Mouse (Mus musculus) liver, adult (tissue): ENCODE data around the gene Noxo1.

Source experiments
- GATA4 ChIP-seq: IDR thresholded peaks from 2 replicates; pipeline ENCODE4 v1.6.1; 2014; ENCODE audit warnings: mild to moderate bottlenecking, low read length; ENCODE audit not compliant: insufficient replicate concordance

The Noxo1 gene

DNA sequence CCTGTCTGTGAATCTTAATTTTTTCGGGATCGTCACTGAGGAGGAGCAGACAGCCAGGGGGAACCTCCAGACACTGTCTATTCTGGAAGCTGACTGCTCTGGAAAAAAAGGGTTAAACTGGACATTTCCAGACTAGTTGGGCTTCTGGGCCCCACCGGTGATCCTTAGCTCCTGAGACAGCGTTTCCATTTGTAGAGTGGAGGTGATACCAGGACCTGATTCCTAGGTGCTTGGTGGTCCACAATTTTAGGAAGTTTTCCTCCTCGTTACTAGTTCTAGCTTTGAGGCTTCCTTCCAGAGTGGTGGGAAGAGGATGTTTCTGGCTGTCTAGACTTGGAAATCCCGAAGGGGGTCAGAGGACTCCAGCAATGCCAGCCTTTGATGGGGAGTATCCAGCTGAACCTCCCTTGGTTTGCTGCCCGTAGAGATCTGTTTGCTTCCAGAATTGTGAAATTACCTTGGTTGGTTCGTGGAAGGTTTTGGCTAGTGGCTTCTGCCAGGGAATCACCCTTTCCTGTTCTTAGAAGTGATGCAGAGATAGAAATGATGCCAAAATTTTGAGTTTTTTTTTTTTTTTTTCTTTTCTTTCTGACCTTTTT is 25.7 kb upstream of the Noxo1 start:
- TF ChIP-seq GATA4: no peak

GRCm38 (mm10) chr17:24671346-24671745 is 24.7 kb upstream of the Noxo1 start:
- TF ChIP-seq GATA4: no peak

DNA sequence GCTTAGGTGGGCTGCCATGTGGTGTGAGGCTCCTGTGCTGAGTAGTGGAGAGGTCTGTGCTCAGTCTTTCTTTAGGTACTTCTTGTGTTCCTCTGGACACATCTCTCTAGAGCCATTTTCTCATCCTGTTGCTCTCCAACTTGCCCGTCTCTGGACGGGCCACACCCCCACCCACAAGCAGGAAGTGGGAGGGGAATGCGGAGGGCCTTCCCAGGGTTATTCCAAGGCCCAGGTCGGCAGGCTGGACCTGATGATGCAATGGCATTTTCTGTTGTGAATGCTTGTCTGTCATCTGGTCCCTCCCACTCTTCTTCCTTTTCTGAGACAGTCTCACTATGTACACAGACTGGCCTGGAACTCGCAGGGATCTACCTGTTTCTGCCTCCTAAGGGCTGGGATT is 23.9 kb upstream of the Noxo1 start:
- no peak for TF ChIP-seq GATA4

- no peak for TF ChIP-seq GATA4
Measured at GRCm38 (mm10) chr17:24674277-24674676, 21.8 kb upstream of the Noxo1 start.

DNA sequence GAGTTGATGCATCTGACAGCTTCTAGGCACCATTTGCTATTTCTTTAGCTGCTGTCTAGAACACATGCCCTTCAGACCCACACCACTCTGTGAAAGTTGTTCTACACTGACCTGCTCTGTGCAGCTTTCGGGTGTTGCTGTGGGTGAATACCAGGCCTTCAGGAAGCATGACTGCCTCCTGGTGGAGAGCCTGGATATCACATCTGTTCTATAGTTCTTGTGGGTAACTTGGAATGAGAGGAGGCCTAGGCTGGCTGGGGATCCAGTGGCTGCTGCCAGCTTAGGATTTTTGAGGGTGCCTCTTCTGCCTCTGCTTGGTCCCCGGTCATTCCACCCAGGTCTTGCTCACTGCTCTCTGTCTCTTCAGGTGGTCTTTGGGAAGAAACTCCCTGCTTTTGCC is 19.8 kb upstream of the Noxo1 start:
- no peak for TF ChIP-seq GATA4

DNA sequence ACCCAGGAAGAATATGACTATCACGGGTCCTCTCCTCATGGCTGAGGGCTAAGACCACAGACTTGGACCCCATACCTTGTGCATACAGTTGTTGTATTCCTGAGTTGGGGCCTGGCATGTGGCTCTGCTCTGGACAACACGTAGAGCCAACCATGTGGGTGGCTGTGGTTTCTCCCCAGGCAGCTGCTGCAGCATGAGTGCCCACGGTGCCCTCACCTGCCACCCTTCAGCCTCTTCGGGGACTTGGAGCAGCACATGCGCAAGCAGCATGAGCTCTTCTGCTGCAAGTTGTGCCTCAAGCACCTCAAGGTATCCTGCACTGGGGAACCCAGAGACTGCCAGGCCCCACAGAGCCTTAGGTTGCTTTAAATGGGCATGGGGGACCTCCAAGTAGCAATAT is 19.2 kb upstream of the Noxo1 start:
- no peak for TF ChIP-seq GATA4

GRCm38 (mm10) chr17:24677500-24678080 is 18.4 kb upstream of the Noxo1 start:
- TF ChIP-seq GATA4: no peak

- TF ChIP-seq GATA4: no peak
Measured at GRCm38 (mm10) chr17:24686514-24686913, 9.5 kb upstream of the Noxo1 start.

- TF ChIP-seq GATA4: no peak
Measured at GRCm38 (mm10) chr17:24687146-24687595, 8.9 kb upstream of the Noxo1 start.

DNA sequence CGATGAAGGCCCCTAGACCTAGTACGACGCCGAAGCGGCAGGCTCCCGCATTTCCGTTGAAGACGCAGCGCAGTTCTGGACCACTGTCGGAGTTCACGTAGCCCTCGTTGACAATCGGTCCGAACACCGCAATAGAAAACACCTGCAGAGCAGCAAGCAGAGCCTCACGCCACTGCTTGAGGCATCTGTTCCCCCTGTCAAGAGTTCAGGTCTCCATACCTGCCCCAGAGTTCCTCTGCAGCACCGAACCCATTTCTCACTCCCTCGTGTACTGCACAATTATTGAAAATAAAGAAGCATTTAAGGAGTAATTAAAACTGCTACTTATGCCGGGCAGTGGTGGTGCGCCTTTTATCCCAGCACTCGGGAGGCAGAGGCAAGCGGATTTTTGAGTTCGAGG is 8.4 kb upstream of the Noxo1 start:
- TF ChIP-seq GATA4: no peak

DNA sequence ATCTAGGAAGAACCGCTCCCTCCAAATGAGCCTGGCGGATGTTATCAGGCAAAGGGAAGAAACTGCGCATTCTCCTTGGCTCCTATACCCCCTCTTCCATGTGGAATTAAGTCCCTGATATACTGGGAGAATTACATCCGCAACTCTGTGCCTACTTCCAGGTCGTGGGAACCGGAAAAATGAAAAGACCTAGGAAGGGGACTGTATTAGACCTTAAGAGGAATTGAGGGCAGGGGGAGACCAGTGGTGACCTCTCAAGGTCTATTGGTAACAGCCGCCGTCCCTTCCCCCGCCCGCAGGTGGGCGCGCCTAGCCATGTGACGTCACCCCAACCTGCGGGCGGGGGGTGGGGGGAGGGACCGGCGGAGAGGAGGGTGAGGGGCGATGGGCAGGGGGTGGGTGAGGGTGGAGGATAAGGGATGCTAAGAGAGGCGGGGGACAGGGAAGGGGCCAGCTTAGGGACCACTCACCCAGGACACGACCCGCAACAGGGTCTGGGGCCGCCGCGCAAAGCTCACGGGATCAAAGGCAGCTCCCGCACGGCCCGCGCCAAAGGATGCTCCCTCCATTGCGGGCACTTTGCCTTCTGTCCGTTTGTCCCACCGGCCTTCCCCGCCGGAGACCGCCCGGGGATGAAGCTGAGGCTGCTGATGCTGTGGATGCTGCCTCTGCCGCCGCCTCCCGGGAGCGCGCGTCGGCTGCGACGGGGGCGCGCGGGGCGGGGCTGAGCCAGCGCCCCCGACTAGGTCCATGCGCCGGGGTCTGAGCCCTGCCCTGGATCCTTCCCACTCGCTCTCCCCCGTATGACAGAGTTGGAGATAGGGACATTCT is 6.6 kb upstream of the Noxo1 start, which contains the start of gene Syngr3:
Gene Syngr3 (minus strand): TSS at position 705 of the 831 bp plus-strand sequence.
- TF ChIP-seq GATA4: no peak

DNA sequence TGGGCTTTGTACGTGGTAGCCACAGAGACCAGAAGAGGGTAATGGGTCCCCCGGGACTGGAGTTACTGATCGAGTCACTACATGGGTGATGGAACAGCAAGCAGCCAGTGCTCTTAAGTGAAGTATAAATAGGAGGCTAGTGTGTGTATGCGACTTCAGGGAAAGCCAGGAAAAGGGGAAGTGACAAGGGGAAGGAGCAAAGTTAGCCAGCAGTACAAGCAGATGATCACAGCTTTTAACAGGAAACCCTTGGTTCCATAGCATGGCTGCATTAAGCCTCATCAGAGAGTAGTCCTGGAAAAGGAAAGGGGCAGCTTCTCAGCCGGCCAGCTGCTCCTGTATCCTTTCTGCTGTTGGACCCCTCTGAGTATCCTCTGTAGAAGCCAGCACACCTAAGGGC is 3.6 kb upstream of the Noxo1 start:
- no peak for TF ChIP-seq GATA4

- no peak for TF ChIP-seq GATA4
Measured at GRCm38 (mm10) chr17:24695326-24696010, 566 bp upstream of the Noxo1 start.

GRCm38 (mm10) chr17:24697985-24698384 is 2.0 kb downstream of the Noxo1 start:
- no peak for TF ChIP-seq GATA4

DNA sequence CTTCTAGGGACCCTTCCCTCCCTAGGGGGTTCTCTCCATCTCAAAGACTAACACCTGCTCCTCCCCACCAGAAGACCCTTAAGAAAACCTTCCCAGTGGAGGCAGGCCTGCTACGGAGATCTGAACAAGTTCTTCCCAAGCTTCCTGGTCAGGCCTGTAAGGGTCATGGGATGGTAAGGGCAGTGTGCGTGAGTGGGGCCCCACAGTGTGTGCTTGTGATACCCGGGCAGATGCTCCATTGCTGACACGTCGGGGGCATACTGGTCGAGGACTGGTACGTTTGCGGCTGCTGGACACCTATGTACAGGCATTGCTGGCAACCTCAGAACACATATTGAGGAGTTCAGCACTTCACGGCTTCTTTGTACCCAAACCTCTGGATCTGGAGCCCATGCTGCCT is 2.7 kb downstream of the Noxo1 start:
- no peak for TF ChIP-seq GATA4

DNA sequence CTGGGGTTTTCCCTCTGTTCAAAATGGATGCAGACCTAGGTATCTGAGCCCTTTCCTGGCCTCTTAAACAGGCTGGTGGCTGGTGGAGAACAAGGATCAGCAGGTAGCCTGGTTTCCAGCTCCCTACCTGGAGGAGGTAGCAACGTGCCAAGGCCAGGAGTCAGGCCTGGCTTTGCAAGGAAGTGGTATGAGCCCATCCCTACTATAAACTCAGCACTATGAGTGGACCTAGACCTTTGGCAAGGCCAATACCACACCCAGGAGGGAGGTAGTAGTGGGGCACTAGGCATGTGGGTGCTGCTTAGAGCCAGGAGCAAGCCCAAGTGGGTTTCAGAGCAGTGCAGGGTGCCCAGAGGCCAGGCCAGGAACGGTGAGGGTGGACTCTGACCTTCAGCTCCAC is 3.4 kb downstream of the Noxo1 start:
- TF ChIP-seq GATA4: no peak

- no peak for TF ChIP-seq GATA4
Measured at GRCm38 (mm10) chr17:24701251-24701650, 5.2 kb downstream of the Noxo1 start.
